Mouse (Mus musculus) thymus, adult 2 months (tissue): Measurements from ENCODE around the gene Ubtd1.

Experiments
- CTCF ChIP-seq: fragments of 200-500 bp; IDR thresholded peaks from 2 replicates; pipeline ENCODE4 v1.5.1; 2012; ENCODE audit warnings: mild to moderate bottlenecking, control low read depth, low read length, moderate library complexity, borderline replicate concordance; ENCODE audit not compliant: control insufficient read depth, poor library complexity, insufficient read depth; ENCODE audit errors: extremely low read depth
- POLR2A ChIP-seq: fragments of 200-500 bp; IDR thresholded peaks from 2 replicates; pipeline ENCODE4 v1.6.1; 2012; ENCODE audit warnings: mild to moderate bottlenecking, low read length, control low read depth, moderate library complexity; ENCODE audit not compliant: control insufficient read depth, poor library complexity, insufficient read depth; ENCODE audit errors: extremely low read depth

GRCm38 (mm10) chr19:42017399-42018247, 36.1 kb downstream of the Ubtd1 start:
- no peak for TF ChIP-seq CTCF
- no peak for TF ChIP-seq POLR2A
